Mouse (Mus musculus): ENCODE data around the gene Wwc1. TPM values are rescaled to one million over a fixed set of nuclear protein-coding genes. Genes with fewer than 3 reads are reported as not detected.

The Wwc1 gene
- polyA plus RNA-seq (2015; fragmentation: Nextera tagmentation; extraction: Ambion mirVana): 10.2 and 14.9 TPM in 2 replicates

GRCm38 (mm10) chr11:35980411-35980917 lies at the start of gene Wwc1:
Wwc1 (minus strand) TSS chr11:35980527.
- under 1% methylated on average over 26 of the region's 47 CpGs for whole genome bisulfite sequencing
- Histone ChIP-seq H3K4me2 (ENCODE audit: low read length) (peak within 1 kb of the TSS; percentile 73), H3K9ac (replicated peaks; ENCODE audit: low read depth, low read length) (peak within 1 kb of the TSS; percentile 84), H3K9me3 (ENCODE audit: control insufficient read depth, low read length) (no peaks in the 10 kb centered on the region), H3K4me1 (replicated peaks; ENCODE audit: control insufficient read depth, insufficient read depth, low read length) (peaks cover 37% of the 10 kb centered on the region), H3K4me3 (replicated peaks; ENCODE audit: low read length) (peak within 1 kb of the TSS; percentile 75), H3K27ac (ENCODE audit: low read length) (peak within 1 kb of the TSS; percentile 77), H3K36me3 (ENCODE audit: control insufficient read depth, insufficient read depth) (no peaks in the 10 kb centered on the region), H3K27me3 (replicated peaks; ENCODE audit: control insufficient read depth, insufficient read depth, low read length) (no peaks in the 10 kb centered on the region)
- ATAC-seq: peak; percentile 75

- Histone ChIP-seq H3K4me3 (replicated peaks; ENCODE audit: low read length) (no peak overlapping the region), H3K27ac (ENCODE audit: low read length) (no peak overlapping the region), H3K4me2 (ENCODE audit: low read length) (no peak overlapping the region), H3K36me3 (ENCODE audit: control insufficient read depth, insufficient read depth) (peaks cover 20% of the 10 kb centered on the region), H3K9me3 (ENCODE audit: control insufficient read depth, low read length) (no peaks in the 10 kb centered on the region), H3K27me3 (replicated peaks; ENCODE audit: control insufficient read depth, insufficient read depth, low read length) (no peaks in the 10 kb centered on the region), H3K4me1 (replicated peaks; ENCODE audit: control insufficient read depth, insufficient read depth, low read length) (no peaks in the 10 kb centered on the region), H3K9ac (replicated peaks; ENCODE audit: low read depth, low read length) (no peak overlapping the region)
- WGBS: 73% methylated on average over 3 of the region's 3 CpGs
- ATAC-seq: no peak
Measured at GRCm38 (mm10) chr11:36020009-36020408, 39.7 kb upstream of the Wwc1 start.

DNA sequence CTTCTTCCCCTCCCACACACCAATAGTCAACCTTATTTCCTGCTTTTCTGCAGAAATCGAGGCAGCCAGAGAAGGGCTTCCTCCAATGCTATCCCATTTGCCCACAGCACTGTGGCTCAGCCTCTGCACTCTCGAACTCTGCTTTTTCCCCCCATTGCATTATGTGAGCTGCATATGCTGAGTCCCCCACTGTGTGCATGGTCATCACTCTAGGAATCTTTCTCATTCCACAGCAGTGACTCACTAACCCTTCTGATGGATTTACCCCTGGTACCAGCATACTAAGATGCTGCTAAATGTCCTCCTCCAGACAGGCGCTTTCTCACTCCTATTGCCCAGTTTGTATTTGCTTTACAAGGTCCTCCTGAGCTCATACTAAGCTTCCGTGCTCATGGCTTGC lies 32.9 kb upstream of the Wwc1 start:
- Histone ChIP-seq H3K4me3 (replicated peaks; ENCODE audit: low read length) (no peak overlapping the region), H3K27ac (ENCODE audit: low read length) (no peak overlapping the region), H3K36me3 (ENCODE audit: control insufficient read depth, insufficient read depth) (no peaks in the 10 kb centered on the region), H3K4me1 (replicated peaks; ENCODE audit: control insufficient read depth, insufficient read depth, low read length) (no peaks in the 10 kb centered on the region), H3K9me3 (ENCODE audit: control insufficient read depth, low read length) (no peaks in the 10 kb centered on the region), H3K4me2 (ENCODE audit: low read length) (no peak overlapping the region), H3K9ac (replicated peaks; ENCODE audit: low read depth, low read length) (no peak overlapping the region), H3K27me3 (replicated peaks; ENCODE audit: control insufficient read depth, insufficient read depth, low read length) (no peaks in the 10 kb centered on the region)
- WGBS: 84% methylated on average over 4 of the region's 4 CpGs
- ATAC-seq: no peak

DNA sequence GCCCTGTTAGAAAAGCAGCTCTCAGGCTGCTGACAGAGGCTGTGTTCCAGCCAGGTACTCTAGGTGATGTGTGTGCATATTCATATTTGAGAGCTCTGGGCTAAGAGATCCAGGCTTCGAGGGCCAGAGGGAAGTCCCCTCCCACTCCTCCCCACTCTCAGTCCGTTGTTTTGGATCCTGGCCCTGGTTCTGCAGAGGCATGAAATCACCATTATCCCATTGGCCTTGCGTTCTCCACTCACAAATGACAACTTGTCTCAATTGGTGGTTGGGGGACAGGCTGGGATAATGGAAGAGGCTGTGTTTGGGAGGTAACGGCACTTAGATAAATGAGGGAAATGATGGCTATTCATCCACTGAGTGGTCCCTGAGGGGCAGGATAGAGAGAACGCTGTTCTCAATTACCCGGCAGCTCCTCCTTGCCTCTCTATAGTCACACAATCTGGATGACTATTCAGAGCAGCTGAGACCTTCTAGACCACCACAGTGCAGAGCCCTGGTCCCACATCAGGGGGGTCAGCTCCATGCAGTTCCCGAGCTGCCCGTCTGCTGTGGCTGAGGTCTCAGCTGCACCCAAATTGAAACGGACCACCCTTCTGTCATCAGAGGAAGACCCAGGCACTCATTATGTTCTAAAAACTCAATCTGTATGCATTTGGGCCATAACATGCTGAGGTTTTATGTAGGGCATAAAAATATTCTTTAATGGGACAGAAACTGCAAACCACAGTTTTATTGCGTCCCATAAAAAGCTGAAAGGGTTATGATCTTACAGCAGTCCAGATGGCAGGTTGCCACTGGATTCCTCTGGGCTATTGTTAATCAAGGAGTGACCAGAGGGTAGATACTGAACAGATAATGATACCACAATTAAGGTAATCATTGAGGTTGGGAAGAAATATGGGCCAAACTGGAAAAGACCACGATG lies 29.2 kb upstream of the Wwc1 start:
- Histone ChIP-seq H3K27me3 (replicated peaks; ENCODE audit: control insufficient read depth, insufficient read depth, low read length) (no peaks in the 10 kb centered on the region), H3K4me2 (ENCODE audit: low read length) (no peak overlapping the region), H3K27ac (ENCODE audit: low read length) (no peak overlapping the region), H3K4me3 (replicated peaks; ENCODE audit: low read length) (no peak overlapping the region), H3K36me3 (ENCODE audit: control insufficient read depth, insufficient read depth) (peaks cover 5% of the 10 kb centered on the region; the same call in 1 of the 2 replicates), H3K9ac (replicated peaks; ENCODE audit: low read depth, low read length) (no peak overlapping the region), H3K9me3 (ENCODE audit: control insufficient read depth, low read length) (no peaks in the 10 kb centered on the region), H3K4me1 (replicated peaks; ENCODE audit: control insufficient read depth, insufficient read depth, low read length) (no peaks in the 10 kb centered on the region)
- 53% methylated on average over 11 of the region's 11 CpGs for WGBS
- ATAC-seq: peak; percentile 54

DNA sequence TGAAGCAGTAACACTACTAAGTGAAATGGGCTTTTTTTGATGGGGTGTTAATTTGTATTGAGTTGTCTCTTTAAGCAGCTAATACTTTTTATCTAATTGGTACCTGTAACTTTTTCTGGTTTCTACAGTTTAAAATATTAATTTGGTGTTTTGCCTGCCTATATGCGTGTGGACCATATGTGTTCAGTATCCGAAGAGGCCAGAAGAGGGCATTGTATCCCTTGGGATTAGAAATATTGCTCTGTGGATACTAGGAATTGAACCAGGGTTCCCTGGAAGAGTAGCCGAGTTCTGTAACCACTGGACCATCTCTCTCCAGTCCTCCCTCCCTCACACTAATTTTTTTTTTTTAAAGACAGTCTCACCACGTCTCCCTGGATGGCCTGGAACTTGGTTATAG lies 22.6 kb upstream of the Wwc1 start:
- Histone ChIP-seq H3K9ac (replicated peaks; ENCODE audit: low read depth, low read length) (no peak overlapping the region), H3K4me3 (replicated peaks; ENCODE audit: low read length) (no peak overlapping the region), H3K27ac (ENCODE audit: low read length) (no peak overlapping the region), H3K4me2 (ENCODE audit: low read length) (no peak overlapping the region), H3K4me1 (replicated peaks; ENCODE audit: control insufficient read depth, insufficient read depth, low read length) (peaks cover 23% of the 10 kb centered on the region), H3K9me3 (ENCODE audit: control insufficient read depth, low read length) (no peaks in the 10 kb centered on the region), H3K27me3 (replicated peaks; ENCODE audit: control insufficient read depth, insufficient read depth, low read length) (no peaks in the 10 kb centered on the region), H3K36me3 (ENCODE audit: control insufficient read depth, insufficient read depth) (peaks cover 5% of the 10 kb centered on the region; the same call in 1 of the 2 replicates)
- 57% methylated on average over 4 of the region's 4 CpGs for WGBS
- ATAC-seq: no peak

DNA sequence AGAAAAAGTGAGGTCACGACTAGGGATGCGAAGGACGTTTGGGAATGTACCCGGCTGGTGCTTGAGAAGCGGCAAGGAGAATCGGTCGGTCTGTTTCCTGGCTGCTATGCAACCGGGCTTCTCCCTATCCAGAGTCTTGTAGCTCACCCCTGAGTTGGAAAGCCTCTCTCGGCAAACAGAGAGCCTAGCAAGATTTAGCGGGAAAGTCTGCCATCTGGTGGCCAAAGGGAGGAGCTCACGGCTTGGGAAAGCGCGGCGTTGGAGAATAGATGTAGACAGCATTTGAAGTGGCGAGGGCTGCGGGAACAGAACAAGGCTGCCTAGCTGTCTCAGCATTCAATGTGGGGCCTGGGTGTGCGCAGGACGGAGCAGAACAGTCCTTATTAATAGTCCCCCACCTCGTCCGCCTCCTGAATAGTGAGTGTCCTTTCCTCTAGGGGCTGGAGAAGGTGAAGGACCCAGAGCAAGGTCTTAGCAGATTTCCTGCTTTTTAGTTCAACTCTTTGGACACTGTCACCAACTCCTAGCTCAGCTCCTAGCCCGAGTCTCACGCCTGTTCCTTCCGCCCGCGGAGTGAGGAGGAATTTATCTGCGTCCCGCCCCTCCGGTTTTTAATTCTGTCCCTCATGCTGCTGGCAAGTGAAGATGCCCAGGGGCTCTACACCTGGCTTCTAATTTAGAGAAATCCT lies 21.1 kb upstream of the Wwc1 start:
- Histone ChIP-seq H3K4me1 (replicated peaks; ENCODE audit: control insufficient read depth, insufficient read depth, low read length) (peaks cover 23% of the 10 kb centered on the region), H3K9me3 (ENCODE audit: control insufficient read depth, low read length) (no peaks in the 10 kb centered on the region), H3K36me3 (ENCODE audit: control insufficient read depth, insufficient read depth) (no peaks in the 10 kb centered on the region), H3K27me3 (replicated peaks; ENCODE audit: control insufficient read depth, insufficient read depth, low read length) (no peaks in the 10 kb centered on the region), H3K27ac (ENCODE audit: low read length) (no peak overlapping the region), H3K9ac (replicated peaks; ENCODE audit: low read depth, low read length) (peak overlapping the region; percentile 4; the same call in 1 of the 2 replicates), H3K4me2 (ENCODE audit: low read length) (peak overlapping the region; percentile 46), H3K4me3 (replicated peaks; ENCODE audit: low read length) (peak overlapping the region; percentile 23)
- WGBS: 4% methylated on average over 28 of the region's 28 CpGs
- peak; percentile 93 for ATAC-seq

DNA sequence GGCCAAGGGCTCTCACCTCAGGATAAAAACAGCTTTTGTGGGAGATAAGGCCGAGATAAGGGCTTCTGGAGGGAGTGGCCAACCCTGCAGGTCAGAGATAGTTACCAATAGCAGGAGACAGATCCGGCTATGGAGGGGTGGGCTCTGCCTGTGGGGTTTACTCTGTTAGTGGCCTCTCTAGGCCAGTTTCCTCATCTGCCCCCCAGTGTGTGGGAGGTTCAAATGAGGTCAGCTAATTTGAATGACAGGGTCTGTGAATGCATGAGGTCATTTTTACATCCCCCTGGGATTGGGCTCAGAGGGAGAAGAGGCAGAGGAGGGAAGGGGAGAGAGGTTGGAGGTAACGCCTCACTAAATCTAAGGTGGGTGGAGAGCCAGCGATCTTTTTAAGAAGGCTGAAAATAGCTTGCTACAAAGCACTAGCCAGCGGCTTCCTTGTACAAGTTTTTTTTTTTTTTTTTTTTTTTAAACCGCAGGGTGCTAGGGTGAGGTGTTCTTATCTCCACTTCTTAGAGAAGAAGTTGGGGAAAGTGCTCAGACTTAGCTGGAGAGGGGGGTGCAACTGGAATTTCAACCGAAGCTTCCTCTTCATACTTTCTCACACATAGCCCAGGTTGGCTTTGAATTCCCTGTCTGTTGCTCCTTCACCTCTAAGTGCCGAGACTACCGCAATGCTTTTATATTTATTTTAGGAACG lies 20.4 kb upstream of the Wwc1 start:
- H3K4me2 ChIP-seq (ENCODE audit: low read length): peak overlapping the region; percentile 46
- H3K4me3 ChIP-seq (replicated peaks; ENCODE audit: low read length): peak overlapping the region; percentile 23
- H3K9ac ChIP-seq (replicated peaks; ENCODE audit: low read depth, low read length): no peak overlapping the region
- H3K27me3 ChIP-seq (replicated peaks; ENCODE audit: control insufficient read depth, insufficient read depth, low read length): no peaks in the 10 kb centered on the region
- no peaks in the 10 kb centered on the region for H3K36me3 ChIP-seq (ENCODE audit: control insufficient read depth, insufficient read depth)
- peaks cover 23% of the 10 kb centered on the region for H3K4me1 ChIP-seq (replicated peaks; ENCODE audit: control insufficient read depth, insufficient read depth, low read length)
- WGBS: 2% methylated on average over 10 of the region's 10 CpGs
- peak; percentile 22 for ATAC-seq
- no peak overlapping the region for H3K27ac ChIP-seq (ENCODE audit: low read length)
- H3K9me3 ChIP-seq (ENCODE audit: control insufficient read depth, low read length): no peaks in the 10 kb centered on the region

DNA sequence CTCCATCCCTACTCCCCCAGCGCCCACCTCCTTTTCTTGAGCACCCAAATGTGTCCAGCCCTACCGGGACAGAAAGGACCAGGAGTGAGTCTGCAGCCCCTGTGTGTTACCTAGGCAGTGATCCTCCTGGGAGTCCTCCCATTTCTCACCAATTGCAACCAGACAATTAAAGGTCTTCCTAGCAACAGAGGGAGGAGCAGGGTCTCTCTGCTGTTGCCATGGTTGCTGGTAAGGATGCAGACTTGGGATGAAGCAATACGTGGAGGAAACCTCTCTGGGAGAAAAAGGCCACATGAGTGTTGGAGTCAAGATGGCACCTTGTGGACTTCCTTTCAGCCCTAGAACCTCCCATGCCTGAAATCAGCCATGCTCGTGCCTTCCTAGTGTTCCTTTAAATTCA lies 19.7 kb upstream of the Wwc1 start:
- WGBS: 12% methylated on average over 4 of the region's 4 CpGs
- Histone ChIP-seq H3K27ac (ENCODE audit: low read length) (no peak overlapping the region), H3K9me3 (ENCODE audit: control insufficient read depth, low read length) (no peaks in the 10 kb centered on the region), H3K4me1 (replicated peaks; ENCODE audit: control insufficient read depth, insufficient read depth, low read length) (peaks cover 23% of the 10 kb centered on the region), H3K36me3 (ENCODE audit: control insufficient read depth, insufficient read depth) (no peaks in the 10 kb centered on the region), H3K27me3 (replicated peaks; ENCODE audit: control insufficient read depth, insufficient read depth, low read length) (no peaks in the 10 kb centered on the region), H3K4me2 (ENCODE audit: low read length) (no peak overlapping the region), H3K4me3 (replicated peaks; ENCODE audit: low read length) (no peak overlapping the region), H3K9ac (replicated peaks; ENCODE audit: low read depth, low read length) (no peak overlapping the region)
- no peak; the same call in 1 of the 2 replicates for ATAC-seq

DNA sequence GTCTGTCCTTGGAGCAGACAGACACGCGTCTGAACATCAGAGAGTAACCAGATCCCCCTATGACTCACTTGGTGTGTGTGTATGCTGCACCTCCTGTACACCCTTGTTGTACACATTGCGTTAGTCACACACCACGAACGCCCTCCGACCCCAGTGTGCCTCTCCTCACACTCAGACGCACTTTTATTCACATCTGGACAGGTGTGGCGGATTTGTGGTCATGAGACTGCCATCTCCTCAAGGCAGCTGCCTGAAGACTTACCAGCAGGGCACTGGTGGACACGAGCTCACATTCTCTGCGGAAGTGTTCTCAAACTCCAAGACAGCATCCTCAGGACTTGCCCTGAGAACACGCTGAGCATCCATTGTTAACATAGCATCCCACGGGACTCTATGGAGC lies 17.7 kb upstream of the Wwc1 start:
- no peak overlapping the region for H3K4me2 ChIP-seq (ENCODE audit: low read length)
- H3K27ac ChIP-seq (ENCODE audit: low read length): no peak overlapping the region
- H3K9ac ChIP-seq (replicated peaks; ENCODE audit: low read depth, low read length): no peak overlapping the region
- no peak overlapping the region for H3K4me3 ChIP-seq (replicated peaks; ENCODE audit: low read length)
- H3K9me3 ChIP-seq (ENCODE audit: control insufficient read depth, low read length): no peaks in the 10 kb centered on the region
- no peaks in the 10 kb centered on the region for H3K36me3 ChIP-seq (ENCODE audit: control insufficient read depth, insufficient read depth)
- H3K4me1 ChIP-seq (replicated peaks; ENCODE audit: control insufficient read depth, insufficient read depth, low read length): peaks cover 23% of the 10 kb centered on the region
- no peaks in the 10 kb centered on the region for H3K27me3 ChIP-seq (replicated peaks; ENCODE audit: control insufficient read depth, insufficient read depth, low read length)
- ATAC-seq: no peak
- 85% methylated on average over 12 of the region's 12 CpGs for whole genome bisulfite sequencing
